15 mouse cellular contexts compared by ENCODE assay signal in genomic region chr4:154766158-154766557, GRCm38 (mm10).
DNase-seq lines count a peak whose midpoint lies in the region; ATAC-seq and TF ChIP-seq lines count a peak whose summit lies in the region.
"Had no signal": no experiment of that assay in that cellular context is flagged by ENCODE, and none has a peak within 500 bp of the region (broad histone marks: within the 10 kb centered on the region; RNA-seq: fewer than 3 reads in every experiment).

No protein-coding gene starts in this region.

- 31% methylated on average over 2 of the region's 2 CpGs for WGBS in kidney, postnatal 0 days
- 39% methylated on average over 2 of the region's 2 CpGs for WGBS in kidney, embryonic 16.5 days
- WGBS in midbrain, postnatal 0 days = 61% methylated on average over 2 of the region's 2 CpGs
- 58% methylated on average over 2 of the region's 2 CpGs for WGBS in midbrain, embryonic 14.5 days
- WGBS in stomach, postnatal 0 days = 46% methylated on average over 2 of the region's 2 CpGs

- H3K4me1 ChIP-seq in kidney, postnatal 0 days (replicated peaks; ENCODE audit: insufficient read depth, low read length) = no peaks in the 10 kb centered on the region
- no peaks in the 10 kb centered on the region for H3K4me1 ChIP-seq in kidney, embryonic 16.5 days (ENCODE audit: insufficient read depth, low read length)
- no peaks in the 10 kb centered on the region for H3K4me1 ChIP-seq in midbrain, postnatal 0 days (ENCODE audit: insufficient read depth, low read length)
- H3K4me1 ChIP-seq in midbrain, embryonic 14.5 days (ENCODE audit: control insufficient read depth, insufficient read depth, low read length) = peaks cover 3% of the 10 kb centered on the region; the same call in 1 of the 2 replicates
- no peaks in the 10 kb centered on the region for H3K4me1 ChIP-seq in stomach, postnatal 0 days (replicated peaks; ENCODE audit: control insufficient read depth, insufficient read depth)
- H3K4me1 ChIP-seq: heart, embryonic 12.5 days had no signal

- peak; percentile 46 to 58 for DNase-seq in cerebellum, postnatal 14 days
- no peak for DNase-seq in cerebellum, postnatal 4 days (ENCODE audit: low spot score in 2 of 2)
- DNase-seq in kidney, postnatal 0 days (ENCODE audit: low spot score) = no peak
- no peak for DNase-seq in midbrain, postnatal 0 days (ENCODE audit: low spot score)
- DNase-seq in midbrain, embryonic 14.5 days = no peak
- peak; percentile 58 for DNase-seq in stomach, postnatal 0 days (ENCODE audit: low spot score)
- DNase-seq in spleen, postnatal 4 days (ENCODE audit: low spot score in 2 of 2) = no peak
- DNase-seq: cerebellum, adult 11-12 months; gastrocnemius, postnatal 10 days had no signal

- no peak overlapping the region for H3K4me2 ChIP-seq in kidney, postnatal 0 days (ENCODE audit: low read length)
- no peak overlapping the region for H3K4me2 ChIP-seq in kidney, embryonic 16.5 days (replicated peaks; ENCODE audit: low read depth, low read length)
- H3K4me2 ChIP-seq in midbrain, postnatal 0 days (ENCODE audit: low read depth, low read length, poor library complexity, severe bottlenecking) = no peak overlapping the region
- no peak overlapping the region for H3K4me2 ChIP-seq in midbrain, embryonic 14.5 days (ENCODE audit: low read length)
- H3K4me2 ChIP-seq in stomach, postnatal 0 days (replicated peaks; ENCODE audit: low read depth) = no peak overlapping the region
- H3K4me2 ChIP-seq: embryonic facial prominence, embryonic 13.5 days; forebrain, embryonic 12.5 days; heart, embryonic 12.5 days; hindbrain, embryonic 15.5 days; limb, embryonic 15.5 days had no signal

- no peak overlapping the region for H3K4me3 ChIP-seq in kidney, postnatal 0 days (replicated peaks; ENCODE audit: low read depth, low read length)
- H3K4me3 ChIP-seq in kidney, embryonic 16.5 days (ENCODE audit: low read length) = no peak overlapping the region
- no peak overlapping the region for H3K4me3 ChIP-seq in midbrain, postnatal 0 days (ENCODE audit: low read depth, low read length)
- H3K4me3 ChIP-seq in midbrain, embryonic 14.5 days (replicated peaks; ENCODE audit: low read depth, low read length) = no peak overlapping the region
- H3K4me3 ChIP-seq in stomach, postnatal 0 days (ENCODE audit: low read depth, low read length) = no peak overlapping the region
- H3K4me3 ChIP-seq: embryonic facial prominence, embryonic 13.5 days; forebrain, embryonic 12.5 days; heart, embryonic 12.5 days; hindbrain, embryonic 15.5 days; limb, embryonic 15.5 days had no signal

- H3K36me3 ChIP-seq in kidney, postnatal 0 days (ENCODE audit: insufficient read depth, low read length) = no peaks in the 10 kb centered on the region
- no peaks in the 10 kb centered on the region for H3K36me3 ChIP-seq in kidney, embryonic 16.5 days (ENCODE audit: insufficient read depth, low read length)
- no peaks in the 10 kb centered on the region for H3K36me3 ChIP-seq in midbrain, postnatal 0 days (ENCODE audit: insufficient read depth, low read length)
- H3K36me3 ChIP-seq in midbrain, embryonic 14.5 days (ENCODE audit: control insufficient read depth, insufficient read depth, low read length) = no peaks in the 10 kb centered on the region
- H3K36me3 ChIP-seq in stomach, postnatal 0 days (ENCODE audit: control insufficient read depth, insufficient read depth, low read length) = no peaks in the 10 kb centered on the region
- H3K36me3 ChIP-seq: embryonic facial prominence, embryonic 13.5 days; forebrain, embryonic 12.5 days; heart, embryonic 12.5 days; hindbrain, embryonic 15.5 days; limb, embryonic 15.5 days had no signal

- peak; percentile 66 for TF ChIP-seq CTCF in kidney, postnatal 0 days (IDR thresholded peaks at IDR 0.05; ENCODE audit: low read depth)
- peak; percentile 60 for TF ChIP-seq CTCF in midbrain, postnatal 0 days (IDR thresholded peaks at IDR 0.05)
- TF ChIP-seq CTCF in stomach, postnatal 0 days (IDR thresholded peaks at IDR 0.05; ENCODE audit: low read depth) = peak; percentile 63

- H3K27ac ChIP-seq in kidney, postnatal 0 days = no peak overlapping the region
- H3K27ac ChIP-seq in kidney, embryonic 16.5 days (ENCODE audit: low read length) = no peak overlapping the region
- no peak overlapping the region for H3K27ac ChIP-seq in midbrain, postnatal 0 days (ENCODE audit: low read depth, low read length)
- no peak overlapping the region for H3K27ac ChIP-seq in midbrain, embryonic 14.5 days (replicated peaks; ENCODE audit: low read depth, low read length)
- no peak overlapping the region for H3K27ac ChIP-seq in stomach, postnatal 0 days (replicated peaks)
- H3K27ac ChIP-seq: embryonic facial prominence, embryonic 13.5 days; forebrain, embryonic 12.5 days; hindbrain, embryonic 15.5 days; limb, embryonic 15.5 days had no signal

- ATAC-seq in kidney, postnatal 0 days (replicated peaks; ENCODE audit: low FRiP score, low read depth) = no peak
- no peak for ATAC-seq in kidney, embryonic 16.5 days (ENCODE audit: low FRiP score, low TSS enrichment)
- no peak for ATAC-seq in midbrain, postnatal 0 days (ENCODE audit: low FRiP score)
- no peak for ATAC-seq in midbrain, embryonic 14.5 days (ENCODE audit: low FRiP score, low TSS enrichment)
- no peak for ATAC-seq in stomach, postnatal 0 days (ENCODE audit: low FRiP score, low TSS enrichment)

- no peak overlapping the region for H3K9ac ChIP-seq in kidney, postnatal 0 days (ENCODE audit: low read depth, low read length)
- no peak overlapping the region for H3K9ac ChIP-seq in kidney, embryonic 16.5 days (replicated peaks; ENCODE audit: low read length)
- H3K9ac ChIP-seq in midbrain, postnatal 0 days (replicated peaks; ENCODE audit: low read length, poor library complexity, severe bottlenecking) = no peak overlapping the region
- no peak overlapping the region for H3K9ac ChIP-seq in midbrain, embryonic 14.5 days (replicated peaks; ENCODE audit: low read length)
- no peak overlapping the region for H3K9ac ChIP-seq in stomach, postnatal 0 days (ENCODE audit: low read length)
- H3K9ac ChIP-seq: embryonic facial prominence, embryonic 13.5 days; forebrain, embryonic 12.5 days; heart, embryonic 12.5 days; hindbrain, embryonic 15.5 days; limb, embryonic 15.5 days had no signal

- H3K27me3 ChIP-seq in kidney, postnatal 0 days (ENCODE audit: insufficient read depth, low read length) = no peaks in the 10 kb centered on the region; the same call in 1 of the 2 replicates
- no peaks in the 10 kb centered on the region for H3K27me3 ChIP-seq in kidney, embryonic 16.5 days (ENCODE audit: insufficient read depth, low read length)
- H3K27me3 ChIP-seq in midbrain, postnatal 0 days (ENCODE audit: insufficient read depth, low read length) = no peaks in the 10 kb centered on the region
- H3K27me3 ChIP-seq in midbrain, embryonic 14.5 days (ENCODE audit: control insufficient read depth, insufficient read depth, low read length) = no peaks in the 10 kb centered on the region
- H3K27me3 ChIP-seq in stomach, postnatal 0 days (ENCODE audit: control insufficient read depth, insufficient read depth, low read length) = no peaks in the 10 kb centered on the region
- H3K27me3 ChIP-seq: heart, embryonic 12.5 days had no signal

- TF ChIP-seq EP300 in stomach, postnatal 0 days (optimal IDR thresholded peaks at IDR 0.05) = no peak

- H3K9me3 ChIP-seq in kidney, postnatal 0 days (replicated peaks; ENCODE audit: low read length) = no peaks in the 10 kb centered on the region
- H3K9me3 ChIP-seq in kidney, embryonic 16.5 days (ENCODE audit: low read length) = no peaks in the 10 kb centered on the region
- no peaks in the 10 kb centered on the region for H3K9me3 ChIP-seq in midbrain, postnatal 0 days (ENCODE audit: low read length)
- no peaks in the 10 kb centered on the region for H3K9me3 ChIP-seq in midbrain, embryonic 14.5 days (ENCODE audit: control insufficient read depth, low read length)
- H3K9me3 ChIP-seq in stomach, postnatal 0 days (ENCODE audit: control insufficient read depth, low read length) = no peaks in the 10 kb centered on the region
- H3K9me3 ChIP-seq: embryonic facial prominence, embryonic 13.5 days; forebrain, embryonic 12.5 days; heart, embryonic 12.5 days; hindbrain, embryonic 15.5 days; limb, embryonic 15.5 days had no signal

Comparison
In these comparisons a context has a peak if more than half of its experiments do, and no peak if none do; other contexts are left out.
1. DNase-seq: peak in cerebellum, postnatal 14 days (2 of 2) and stomach, postnatal 0 days (single experiment); none in cerebellum, postnatal 4 days (0 of 2), kidney, postnatal 0 days (single experiment), midbrain, postnatal 0 days (single experiment), midbrain, embryonic 14.5 days (single experiment) and spleen, postnatal 4 days (0 of 2).
2. Peak in every context shown above with its lines, with median percentiles within 50 percentile points of each other: CTCF ChIP-seq.